Mouse (Mus musculus) central nervous system, embryonic 18 days (tissue): ENCODE data around the gene Cul3. TPM values are rescaled to one million over a fixed set of nuclear protein-coding genes. Genes with fewer than 3 reads are reported as not detected.

Experiments used
- polyA plus RNA-seq: library from polyadenylated mRNA; depleted of rRNA; stranded (reverse); fragments of >200 nt; gene quantifications from 2 replicates; pipeline ENCODE4 v1.2.3, GENCODE M21; 2012; rRNA removed

The Cul3 gene
- 73.7 and 84.6 TPM in 2 replicates for polyA plus RNA-seq

GRCm38 (mm10) chr1:80340436-80341376, at the start of gene Cul3:
TSS of gene Cul3 (minus strand) at chr1:80340480.

GRCm38 (mm10) chr1:80218268-80218667, 122.0 kb downstream of the Cul3 start, which contains the start of gene Fam124b:
TSS of gene Fam124b (minus strand) at chr1:80218473.

Other genes with a start within 250 kb of the Cul3 start
- gene Fam124b, start 122.0 kb downstream of the Cul3 start, polyA plus RNA-seq = 0.38 and 0.52 TPM in 2 replicates
- not detected in 2 replicates for gene Gm45261, start 121.0 kb upstream of the Cul3 start, polyA plus RNA-seq